Mouse (Mus musculus) hindbrain, embryonic 16.5 days (tissue): Measurements from ENCODE around the gene Ubqln4. TPM values are rescaled to one million over a fixed set of nuclear protein-coding genes. Genes with fewer than 3 reads are reported as not detected.
A peak's percentile ranks its signal among the peaks of the same experiment; 100 is the strongest.

Source experiments
- ATAC-seq: fragments of 200-750 bp; cut with Nextera tagmentation; 2 replicates; pipeline ENCODE4 v1.8.0; 2017; ENCODE audit warnings: moderate TSS enrichment, moderate library complexity
- H3K27ac ChIP-seq: fragments of 300-500 bp; sonication (generic); 2 replicates; pipeline ENCODE4 v1.5.1; 2014; ENCODE audit warnings: low read depth, mild to moderate bottlenecking, control low read depth, low read length, moderate library complexity
- H3K27me3 ChIP-seq: fragments of 300-500 bp; sonication (generic); replicated peaks from 2 replicates; pipeline ENCODE4 v1.6.1; 2014; ENCODE audit warnings: low read length; ENCODE audit not compliant: control insufficient read depth, insufficient read depth
- H3K36me3 ChIP-seq: fragments of 300-500 bp; sonication (generic); 2 replicates; pipeline ENCODE4 v1.6.1; 2014; ENCODE audit warnings: mild to moderate bottlenecking, low read length, moderate library complexity, mixed read lengths; ENCODE audit not compliant: control insufficient read depth, insufficient read depth
- H3K4me1 ChIP-seq: fragments of 300-500 bp; sonication (generic); 2 replicates; pipeline ENCODE4 v1.6.1; 2014; ENCODE audit warnings: low read depth, low read length; ENCODE audit not compliant: control insufficient read depth, insufficient read depth
- H3K4me2 ChIP-seq: fragments of 300-500 bp; sonication (generic); 2 replicates; pipeline ENCODE4 v1.6.1; 2014; ENCODE audit warnings: mild to moderate bottlenecking, low read length, control low read depth, moderate library complexity
- H3K4me3 ChIP-seq: fragments of 300-500 bp; sonication (generic); 2 replicates; pipeline ENCODE4 v1.5.1; 2014; ENCODE audit warnings: mild to moderate bottlenecking, low read length, control low read depth, moderate library complexity
- H3K9ac ChIP-seq: fragments of 300-500 bp; sonication (generic); 2 replicates; pipeline ENCODE4 v1.6.1; 2014; ENCODE audit warnings: low read depth, mild to moderate bottlenecking, control low read depth, low read length, moderate library complexity
- H3K9me3 ChIP-seq: fragments of 300-500 bp; sonication (generic); 2 replicates; pipeline ENCODE4 v1.6.1; 2014; ENCODE audit warnings: mild to moderate bottlenecking, low read length, moderate library complexity; ENCODE audit not compliant: control insufficient read depth
- WGBS: fragments of 180-500 bp; shearing (Covaris S2); extraction: QIAGEN DNeasy Blood & Tissue Kit; methylation state at CpG from one replicate; pipeline ENCODE4 v1.1.7; 2014; 5-methylcytosine and 5-hydroxymethylcytosine counted together
- polyA plus RNA-seq: library from polyadenylated mRNA; unstranded; fragments of >200 nt; fragmentation: Nextera tagmentation; extraction: Ambion mirVana; gene quantifications from 2 replicates; pipeline ENCODE4 v1.2.1, GENCODE M21; 2015

The Ubqln4 gene
- polyA plus RNA-seq, 1 experiment from 2014 or later, result 40.1 TPM

DNA sequence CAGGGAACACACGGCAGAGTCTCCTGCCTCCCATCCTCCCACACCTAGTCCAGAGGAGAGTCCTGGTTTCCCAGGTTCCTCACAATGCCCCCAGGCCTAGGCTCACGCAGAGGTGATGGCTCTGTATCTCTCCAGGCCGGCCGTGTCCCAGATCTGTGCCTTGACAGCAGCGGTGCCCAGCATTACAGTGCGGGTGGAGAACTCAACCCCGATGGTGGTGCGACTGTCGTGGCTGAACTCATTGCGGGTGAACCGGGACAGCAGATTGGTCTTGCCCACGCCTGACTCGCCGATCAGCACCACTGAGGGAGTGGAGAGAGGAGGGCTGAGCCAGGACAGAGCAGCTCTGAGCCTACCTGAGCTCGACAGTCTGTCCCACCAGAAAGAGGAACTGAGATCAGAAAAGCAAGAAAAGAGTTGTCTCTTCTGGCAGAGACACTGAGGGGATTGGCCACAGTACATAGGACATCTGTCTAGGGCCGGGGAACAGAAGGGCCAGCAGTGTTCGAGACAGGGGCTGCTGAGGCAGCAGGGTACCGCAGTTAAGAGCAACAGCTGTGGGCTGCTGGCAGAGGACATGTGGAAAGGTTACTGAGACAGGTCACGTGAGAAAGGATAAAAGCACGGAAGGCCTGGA lies 8.5 kb upstream of the Ubqln4 start:
- Histone ChIP-seq H3K27me3 (no peaks in the 10 kb centered on the region), H3K27ac (no peak overlapping the region), H3K4me2 (no peak overlapping the region), H3K9me3 (no peaks in the 10 kb centered on the region), H3K9ac (no peak overlapping the region), H3K4me1 (peaks cover 8% of the 10 kb centered on the region), H3K36me3 (no peaks in the 10 kb centered on the region), H3K4me3 (no peak overlapping the region)
- ATAC-seq, result no peak
- WGBS, result 70% methylated on average over 20 of the region's 20 CpGs

DNA sequence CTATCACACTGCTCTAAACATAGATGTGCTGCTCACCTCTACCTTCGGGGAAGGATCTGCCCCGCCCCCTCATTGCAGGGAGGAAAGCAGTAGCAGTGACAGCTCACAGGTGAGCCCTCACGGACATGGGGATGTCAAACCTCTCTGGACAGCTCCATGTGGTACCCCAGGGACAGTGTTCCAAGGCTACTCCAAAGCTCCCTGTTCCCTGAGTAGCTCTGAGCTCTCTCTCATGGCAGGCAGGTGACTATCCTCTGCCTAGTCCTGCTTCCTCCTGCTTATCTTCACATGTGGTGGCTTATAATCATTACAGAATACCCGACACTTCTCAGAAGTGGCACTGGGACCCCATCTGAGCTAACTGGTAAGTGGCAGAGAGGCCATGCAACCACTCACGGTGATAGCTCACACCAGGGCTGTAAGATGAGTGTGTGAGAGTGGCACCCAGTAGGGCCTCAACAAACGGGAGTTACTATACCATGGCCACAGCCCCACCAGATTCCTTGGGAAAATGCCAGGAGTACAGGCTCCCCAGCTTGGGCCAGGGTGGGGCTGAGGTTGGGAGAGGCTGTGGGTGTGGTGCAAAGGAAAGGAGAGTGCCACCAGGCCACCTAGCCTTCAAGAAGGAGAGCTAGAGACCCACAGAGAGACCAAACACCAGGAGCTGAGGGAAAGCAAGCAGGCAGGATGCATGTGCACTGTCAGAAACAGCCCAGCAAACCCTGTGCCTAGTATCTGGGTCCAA lies 6.7 kb upstream of the Ubqln4 start:
- Histone ChIP-seq H3K36me3 (no peaks in the 10 kb centered on the region), H3K27ac (no peak overlapping the region), H3K9ac (no peak overlapping the region), H3K27me3 (no peaks in the 10 kb centered on the region), H3K4me1 (peaks cover 4% of the 10 kb centered on the region), H3K4me3 (no peak overlapping the region), H3K9me3 (no peaks in the 10 kb centered on the region), H3K4me2 (no peak overlapping the region)
- ATAC-seq, result no peak
- 77% methylated on average over 6 of the region's 6 CpGs for WGBS

DNA sequence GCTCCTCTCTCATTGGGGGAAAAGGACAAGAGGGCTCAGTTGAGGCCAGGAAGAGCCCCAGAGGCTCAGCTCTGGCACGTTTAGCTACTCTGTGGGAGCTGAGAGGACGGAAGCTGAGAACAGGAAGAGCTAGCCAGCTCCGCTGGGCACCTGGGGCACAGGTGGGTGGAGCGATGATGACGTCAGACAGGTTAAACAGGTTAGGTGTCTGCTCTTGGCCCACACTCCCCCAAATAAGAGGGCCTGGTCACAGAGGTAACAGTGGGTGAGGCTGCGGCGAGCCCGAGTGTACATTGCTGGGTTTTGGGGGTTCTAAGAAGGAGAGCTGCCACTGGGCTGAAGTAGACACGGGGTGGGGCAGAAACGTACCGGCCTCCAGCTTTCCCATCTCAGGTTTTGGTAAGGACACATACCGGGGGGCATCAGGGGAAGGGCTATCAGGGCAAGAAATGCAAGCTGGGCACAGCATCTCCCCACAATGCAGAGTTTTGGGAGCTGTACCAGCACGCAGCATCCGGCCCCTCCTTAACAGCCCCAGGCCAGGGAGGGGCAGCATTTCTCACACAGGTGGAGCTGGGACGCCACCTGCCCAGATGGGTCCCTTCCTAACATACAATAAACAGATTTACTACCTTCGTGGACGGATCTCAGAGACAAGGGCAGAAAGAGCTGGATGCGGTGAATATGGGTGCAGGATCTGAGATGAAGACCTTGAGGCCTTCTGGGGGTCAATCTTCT lies 5.2 kb upstream of the Ubqln4 start, which contains the start of gene Rab25:
TSS of gene Rab25 (minus strand) at position 121 of the 738 bp plus-strand sequence.
- no peak within 1 kb of the TSS for H3K9ac ChIP-seq
- WGBS, result 51% methylated on average over 18 of the region's 18 CpGs

DNA sequence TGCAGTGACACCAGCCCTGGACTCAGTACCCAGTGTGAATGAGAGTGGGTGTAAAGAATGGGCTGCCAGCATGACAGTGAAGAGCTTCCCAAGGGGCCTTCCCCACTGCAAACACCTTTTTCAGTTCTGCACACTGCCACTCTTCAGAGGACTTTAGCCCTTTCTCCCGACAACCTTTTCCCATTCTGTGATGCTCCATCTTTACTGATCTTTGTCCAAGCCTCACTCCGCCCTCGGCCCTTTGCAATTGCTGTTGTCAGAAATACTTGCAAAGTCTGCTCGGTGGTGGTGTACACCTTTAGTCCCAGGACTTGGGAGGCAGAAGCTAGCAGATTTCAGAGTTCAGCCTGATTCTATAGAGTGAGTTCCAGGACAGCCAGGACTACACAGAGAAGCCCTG lies 2.0 kb upstream of the Ubqln4 start:
- 77% methylated on average over 4 of the region's 4 CpGs for WGBS
- Histone ChIP-seq H3K27ac (no peak overlapping the region), H3K4me3 (no peak overlapping the region), H3K4me1 (peaks cover 20% of the 10 kb centered on the region), H3K4me2 (peak overlapping the region; percentile 91), H3K9ac (no peak overlapping the region), H3K36me3 (peaks cover 3% of the 10 kb centered on the region), H3K27me3 (no peaks in the 10 kb centered on the region), H3K9me3 (no peaks in the 10 kb centered on the region)
- ATAC-seq, result no peak

More for the DNA sequence above, 5.2 kb upstream of the Ubqln4 start, which contains the start of gene Rab25:
- H3K27ac ChIP-seq, result no peak within 1 kb of the TSS
- H3K4me2 ChIP-seq, result no peak within 1 kb of the TSS
- ATAC-seq, result no peak
- H3K4me1 ChIP-seq, result peaks cover 9% of the 10 kb centered on the region
- H3K9me3 ChIP-seq, result no peaks in the 10 kb centered on the region
- H3K27me3 ChIP-seq, result no peaks in the 10 kb centered on the region
- H3K4me3 ChIP-seq, result no peak within 1 kb of the TSS
- no peaks in the 10 kb centered on the region for H3K36me3 ChIP-seq

DNA sequence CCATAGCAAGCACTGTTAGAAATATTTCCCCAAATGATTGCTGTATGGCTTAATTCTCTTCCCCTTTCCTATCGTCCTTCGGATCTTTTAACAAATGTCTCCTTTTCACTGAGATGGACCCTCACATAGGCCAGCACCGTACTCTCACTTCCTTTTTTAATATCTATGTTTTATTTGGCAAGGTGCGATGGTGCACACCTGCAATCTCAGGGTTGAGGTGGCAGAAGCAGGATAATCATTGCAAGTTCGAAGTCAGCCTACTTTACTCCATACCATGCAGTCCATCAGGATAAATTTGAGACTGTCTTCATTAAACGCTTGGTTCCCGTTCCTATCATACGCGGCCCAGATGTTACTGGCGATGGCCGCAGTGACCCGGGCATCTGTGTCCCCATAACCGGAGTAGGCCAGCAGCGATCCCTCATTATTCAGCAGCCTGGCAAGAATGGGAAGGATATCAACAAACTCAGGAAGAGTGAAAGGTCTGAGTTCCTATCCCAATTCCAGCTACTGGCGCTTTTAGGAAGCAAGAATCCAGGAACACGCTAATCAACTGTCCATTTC lies 1.4 kb upstream of the Ubqln4 start:
- 25% methylated on average over 16 of the region's 16 CpGs for WGBS
- H3K4me1 ChIP-seq, result peaks cover 20% of the 10 kb centered on the region
- ATAC-seq, result no peak

DNA sequence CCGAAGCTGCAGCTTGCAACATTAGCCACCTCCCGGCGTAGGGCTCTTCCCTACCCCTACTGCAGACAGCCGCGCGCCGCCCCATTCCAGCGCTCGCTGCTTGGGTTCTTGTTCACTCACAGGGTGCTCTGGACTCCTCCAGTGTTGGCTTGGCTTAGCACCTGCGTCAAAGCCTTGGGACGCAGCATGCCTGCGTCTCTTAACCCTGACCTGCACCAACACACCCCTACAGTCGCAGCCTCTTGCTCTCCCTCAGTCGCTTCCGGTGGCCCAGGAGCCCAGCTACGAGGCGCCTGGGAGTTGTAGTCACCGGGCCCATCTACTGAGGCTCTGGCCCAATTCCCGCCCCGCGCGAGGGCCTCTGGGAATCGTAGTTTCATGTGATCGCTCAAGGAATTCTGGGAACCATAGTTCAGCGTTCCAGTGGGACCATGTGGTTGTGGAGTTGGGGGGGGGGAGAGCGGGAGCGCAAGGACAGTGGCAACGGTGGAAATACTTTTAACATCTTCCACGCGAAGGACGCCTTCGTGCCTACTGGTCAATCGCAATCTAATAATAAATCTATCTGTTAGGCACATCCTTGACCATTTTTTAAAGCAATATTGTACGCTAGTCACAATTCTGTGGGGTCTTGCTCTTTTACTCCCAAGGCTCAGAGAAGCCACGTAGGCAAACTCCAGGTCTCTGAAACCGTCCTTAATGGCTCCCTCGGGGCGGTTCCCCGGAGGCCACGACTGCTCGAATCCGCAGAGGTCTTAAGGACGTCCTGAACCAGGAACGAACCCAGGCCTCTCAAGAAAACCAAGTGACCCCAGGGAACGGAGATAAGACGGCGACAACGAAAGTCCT lies 658 bp upstream of the Ubqln4 start, which contains the start of gene Lamtor2:
TSS of gene Lamtor2 (minus strand) at position 399 of the 849 bp plus-strand sequence.
- ATAC-seq, result peak; percentile 93
- peaks cover 20% of the 10 kb centered on the region for H3K4me1 ChIP-seq
- WGBS, result under 1% methylated on average over 48 of the region's 48 CpGs
- peaks cover 7% of the 10 kb centered on the region for H3K36me3 ChIP-seq
- peak within 1 kb of the TSS; percentile 91 for H3K4me2 ChIP-seq
- H3K27me3 ChIP-seq, result no peaks in the 10 kb centered on the region
- no peaks in the 10 kb centered on the region for H3K9me3 ChIP-seq
- H3K4me3 ChIP-seq, result peak within 1 kb of the TSS; percentile 78
- peak within 1 kb of the TSS; percentile 94 for H3K27ac ChIP-seq
- H3K9ac ChIP-seq, result peak within 1 kb of the TSS; percentile 96

More for the DNA sequence above, 1.4 kb upstream of the Ubqln4 start:
- Histone ChIP-seq H3K36me3 (peaks cover 7% of the 10 kb centered on the region), H3K4me2 (peak overlapping the region; percentile 91), H3K27ac (peak overlapping the region; percentile 56), H3K9ac (peak overlapping the region; percentile 79), H3K9me3 (no peaks in the 10 kb centered on the region), H3K27me3 (no peaks in the 10 kb centered on the region), H3K4me3 (peak overlapping the region; percentile 78)

DNA sequence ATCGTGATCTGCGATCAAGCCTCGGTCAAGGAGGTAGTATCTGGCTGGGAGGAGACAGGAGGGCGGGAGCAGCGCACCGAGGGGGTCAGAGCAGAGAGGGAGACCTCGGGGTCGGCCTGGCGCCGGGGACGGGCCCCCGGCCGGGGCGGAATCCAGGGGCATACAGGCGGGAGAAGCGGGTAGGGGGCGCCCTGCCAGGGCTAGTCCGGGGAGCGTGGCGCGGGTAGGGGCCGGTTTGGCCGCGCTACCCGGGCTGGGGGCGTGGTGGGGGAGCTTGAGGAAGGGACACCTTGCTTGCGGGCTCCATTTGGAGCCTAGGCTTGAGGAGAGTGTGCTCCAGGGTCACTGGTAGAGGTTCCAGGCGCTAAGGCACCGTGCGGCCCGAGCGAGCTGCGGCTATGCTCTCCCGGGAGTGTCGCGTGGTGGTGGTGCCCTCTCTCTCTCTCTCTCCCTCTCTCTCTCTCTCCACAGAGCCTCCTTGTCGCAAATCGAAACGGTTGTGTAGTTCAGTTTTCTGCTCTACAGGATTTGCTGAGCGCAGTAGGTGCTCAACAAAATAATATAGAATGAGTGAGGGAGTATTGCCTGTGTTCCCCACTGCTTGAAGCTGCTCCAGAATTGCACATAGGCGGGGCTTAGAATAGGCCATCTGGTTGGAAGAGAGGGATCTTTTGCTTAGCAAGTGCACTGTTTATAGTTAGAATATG lies 475 bp downstream of the Ubqln4 start:
- ATAC-seq, result peak; percentile 45
- WGBS, result 0% methylated on average over 40 of the region's 41 CpGs
- no peaks in the 10 kb centered on the region for H3K9me3 ChIP-seq
- peaks cover 16% of the 10 kb centered on the region for H3K36me3 ChIP-seq
- H3K4me2 ChIP-seq, result peak overlapping the region; percentile 91
- H3K4me1 ChIP-seq, result peaks cover 20% of the 10 kb centered on the region
- H3K27ac ChIP-seq, result peak overlapping the region; percentile 94
- H3K9ac ChIP-seq, result peak overlapping the region; percentile 96
- peak overlapping the region; percentile 78 for H3K4me3 ChIP-seq
- H3K27me3 ChIP-seq, result no peaks in the 10 kb centered on the region

DNA sequence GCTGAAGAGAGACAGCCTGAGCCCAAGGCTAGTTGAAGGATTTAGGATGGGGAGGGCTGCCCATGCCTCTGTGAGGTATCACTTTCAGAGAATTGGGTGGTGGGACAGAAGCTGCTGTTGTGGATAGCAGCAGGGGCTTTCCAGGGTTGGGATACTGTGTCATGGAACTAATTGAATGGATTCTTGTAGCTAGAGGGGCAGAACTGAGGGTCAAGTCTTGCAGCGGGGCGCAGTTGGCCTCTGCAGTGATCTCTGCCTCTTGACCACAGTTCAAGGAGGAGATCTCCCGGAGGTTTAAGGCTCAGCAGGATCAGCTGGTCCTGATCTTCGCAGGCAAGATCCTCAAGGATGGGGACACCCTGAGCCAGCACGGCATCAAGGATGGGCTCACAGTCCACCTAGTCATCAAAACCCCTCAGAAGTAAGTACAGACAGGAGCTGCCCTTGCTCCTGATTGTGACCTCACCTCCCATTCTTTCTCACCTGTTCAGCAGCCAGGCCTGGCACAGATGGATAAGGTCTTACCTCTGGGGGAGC lies 1.6 kb downstream of the Ubqln4 start:
- H3K27me3 ChIP-seq, result no peaks in the 10 kb centered on the region
- H3K36me3 ChIP-seq, result peaks cover 19% of the 10 kb centered on the region
- H3K9ac ChIP-seq, result no peak overlapping the region
- H3K27ac ChIP-seq, result no peak overlapping the region
- WGBS, result 87% methylated on average over 5 of the region's 5 CpGs
- H3K4me2 ChIP-seq, result peak overlapping the region; percentile 91
- H3K9me3 ChIP-seq, result no peaks in the 10 kb centered on the region
- no peak overlapping the region for H3K4me3 ChIP-seq
- no peak for ATAC-seq
- peaks cover 20% of the 10 kb centered on the region for H3K4me1 ChIP-seq
